Mouse (Mus musculus): ENCODE results near the gene Bckdk.
"Not testable (repeated sequence)": the region's sequence is repeated elsewhere in the genome, so short reads cannot be mapped to it uniquely, and the experiment has no call there.

DNA sequence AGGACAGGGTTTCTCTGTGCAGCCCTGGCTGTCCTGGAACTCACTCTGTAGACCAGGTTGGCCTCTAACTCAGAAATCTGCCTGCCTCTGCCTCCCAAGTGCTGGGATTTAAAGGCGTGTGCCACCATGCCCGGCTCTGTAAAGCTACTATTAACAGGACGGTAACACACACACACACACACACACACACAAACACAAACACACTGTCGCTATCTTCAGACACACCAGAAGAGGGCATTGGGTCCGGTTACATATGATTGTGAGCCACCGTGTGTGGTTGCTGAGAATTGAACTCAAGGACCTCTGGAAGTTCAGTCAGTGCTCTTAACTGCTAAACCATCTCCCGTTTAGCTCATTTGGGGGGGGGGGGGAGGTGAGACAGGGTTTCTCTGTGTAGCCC, 8.0 kb upstream of the Bckdk start:
- TF ChIP-seq CTCF (IDR thresholded peaks at IDR 0.05; ENCODE audit: insufficient read depth, low read length); POLR2A (IDR thresholded peaks at IDR 0.05; ENCODE audit: borderline replicate concordance, extremely low read depth, low read depth, low read length): not testable (repeated sequence)
